Mouse (Mus musculus) testis, adult 2 months (tissue): Measurements from ENCODE around the gene Cnksr1. TPM values are rescaled to one million over a fixed set of nuclear protein-coding genes. Genes with fewer than 3 reads are reported as not detected.

ENCODE experiments used
- H3K27ac ChIP-seq: fragments of 200-500 bp; 2 replicates; pipeline ENCODE4 v1.5.1; 2012; ENCODE audit warnings: low read depth, low read length; ENCODE audit not compliant: control insufficient read depth, insufficient read depth
- H3K27me3 ChIP-seq: fragments of 200-500 bp; 2 replicates; pipeline ENCODE4 v1.6.1; 2012; ENCODE audit warnings: mild to moderate bottlenecking, low read length, moderate library complexity; ENCODE audit not compliant: control insufficient read depth, insufficient read depth
- H3K36me3 ChIP-seq: fragments of 200-500 bp; 2 replicates; pipeline ENCODE4 v1.6.1; 2012; ENCODE audit warnings: mild to moderate bottlenecking, low read length; ENCODE audit not compliant: control insufficient read depth, insufficient read depth
- H3K4me1 ChIP-seq: fragments of 200-500 bp; 2 replicates; pipeline ENCODE4 v1.6.1; 2012; ENCODE audit warnings: low read length; ENCODE audit not compliant: control insufficient read depth, insufficient read depth
- H3K4me3 ChIP-seq: fragments of 200-500 bp; 2 replicates; pipeline ENCODE4 v1.5.1; 2012; ENCODE audit warnings: low read depth, mild to moderate bottlenecking, low read length, moderate library complexity, mixed read lengths; ENCODE audit not compliant: control insufficient read depth
- CTCF ChIP-seq: fragments of 200-500 bp; IDR thresholded peaks from 2 replicates; pipeline ENCODE4 v1.5.1; 2012; ENCODE audit warnings: low read depth, mild to moderate bottlenecking, inconsistent platforms, low read length, moderate library complexity; ENCODE audit not compliant: control insufficient read depth, insufficient read depth, insufficient replicate concordance
- POLR2A ChIP-seq: fragments of 200-500 bp; IDR thresholded peaks from 2 replicates; pipeline ENCODE4 v1.6.1; 2012; ENCODE audit warnings: low read depth, mild to moderate bottlenecking, inconsistent platforms, low read length, moderate library complexity; ENCODE audit not compliant: control insufficient read depth
- polyA plus RNA-seq: library from polyadenylated mRNA; depleted of rRNA; stranded (reverse); fragments of >200 nt; gene quantifications from 2 replicates; pipeline ENCODE4 v1.2.3, GENCODE M21; 2012

Gene Cnksr1
- polyA plus RNA-seq, 1 experiment, result 0.88 TPM

GRCm38 (mm10) chr4:134256407-134257197, 18.4 kb upstream of the Cnksr1 start:
- H3K4me3 ChIP-seq, result no peak overlapping the region
- TF ChIP-seq POLR2A (no peak), CTCF (no peak)
- H3K36me3 ChIP-seq, result no peaks in the 10 kb centered on the region

GRCm38 (mm10) chr4:134255854-134256253, 17.7 kb upstream of the Cnksr1 start:
- H3K4me1 ChIP-seq, result peaks cover 21% of the 10 kb centered on the region

More at GRCm38 (mm10) chr4:134256407-134257197, 18.4 kb upstream of the Cnksr1 start:
- Histone ChIP-seq H3K27ac (no peak overlapping the region), H3K4me1 (peaks cover 15% of the 10 kb centered on the region), H3K27me3 (no peaks in the 10 kb centered on the region)

GRCm38 (mm10) chr4:134254835-134255234, 16.6 kb upstream of the Cnksr1 start:
- H3K27me3 ChIP-seq, result no peaks in the 10 kb centered on the region
- H3K4me1 ChIP-seq, result peaks cover 31% of the 10 kb centered on the region
- H3K27ac ChIP-seq, result no peak overlapping the region
- H3K4me3 ChIP-seq, result no peak overlapping the region
- TF ChIP-seq POLR2A (no peak), CTCF (no peak)
- no peaks in the 10 kb centered on the region for H3K36me3 ChIP-seq

More at GRCm38 (mm10) chr4:134255854-134256253, 17.7 kb upstream of the Cnksr1 start:
- no peak overlapping the region for H3K27ac ChIP-seq
- no peaks in the 10 kb centered on the region for H3K36me3 ChIP-seq
- H3K27me3 ChIP-seq, result no peaks in the 10 kb centered on the region
- TF ChIP-seq POLR2A (no peak), CTCF (no peak)
- no peak overlapping the region for H3K4me3 ChIP-seq

- H3K4me1 ChIP-seq, result peaks cover 37% of the 10 kb centered on the region
- TF ChIP-seq POLR2A (no peak), CTCF (no peak)
- H3K27me3 ChIP-seq, result no peaks in the 10 kb centered on the region
- no peak within 1 kb of the TSS; the same call in 1 of the 2 replicates for H3K27ac ChIP-seq
- H3K36me3 ChIP-seq, result no peaks in the 10 kb centered on the region
- peak within 1 kb of the TSS; percentile 17 for H3K4me3 ChIP-seq
These were observed 15.6 kb upstream of the Cnksr1 start, which contains the start of gene Grrp1 for GRCm38 (mm10) chr4:134253722-134254324. Gene Grrp1 (minus strand): TSS chr4:134254106.

- peak overlapping the region; percentile 79 for H3K4me3 ChIP-seq
- no peak for TF ChIP-seq CTCF
- TF ChIP-seq POLR2A, result no peak
- no peaks in the 10 kb centered on the region for H3K27me3 ChIP-seq
- H3K4me1 ChIP-seq, result peaks cover 37% of the 10 kb centered on the region
- H3K27ac ChIP-seq, result no peak overlapping the region
- no peaks in the 10 kb centered on the region for H3K36me3 ChIP-seq
These were observed 14.9 kb upstream of the Cnksr1 start for GRCm38 (mm10) chr4:134252911-134253721.

GRCm38 (mm10) chr4:134252131-134252910, 14.1 kb upstream of the Cnksr1 start:
- Histone ChIP-seq H3K27me3 (no peaks in the 10 kb centered on the region), H3K4me1 (peaks cover 37% of the 10 kb centered on the region), H3K27ac (no peak overlapping the region)

More at GRCm38 (mm10) chr4:134252131-134252910, 14.1 kb upstream of the Cnksr1 start:
- no peak for TF ChIP-seq CTCF
- no peak for TF ChIP-seq POLR2A
- Histone ChIP-seq H3K4me3 (peak overlapping the region; percentile 79), H3K36me3 (no peaks in the 10 kb centered on the region)
